Mouse (Mus musculus): Measurements from ENCODE around the gene Fa2h.

DNA sequence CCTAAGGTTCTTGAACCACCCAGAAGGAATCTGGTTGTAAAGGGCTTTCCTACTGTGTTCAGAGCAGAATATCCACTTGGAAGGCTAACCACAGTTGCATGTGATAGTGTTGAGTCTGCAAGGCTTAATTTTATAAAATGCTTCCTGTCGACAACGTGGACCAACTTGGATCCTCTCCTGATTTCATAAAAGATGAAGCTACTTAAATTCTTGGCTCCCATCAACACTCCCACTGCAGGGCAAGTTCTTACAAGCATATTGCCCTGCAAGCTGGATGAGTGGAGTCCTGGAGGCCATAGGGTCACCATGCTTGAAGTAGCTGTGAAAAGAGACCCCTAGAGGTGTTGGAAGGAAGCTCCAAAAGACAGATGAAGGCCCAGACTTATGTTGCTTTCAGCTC, 29.0 kb upstream of the Fa2h start:
- no peak for TF ChIP-seq CTCF (IDR thresholded peaks at IDR 0.05)
- TF ChIP-seq EP300 (IDR thresholded peaks at IDR 0.05) = no peak
